ENCODE assay signal across 33 mouse cellular contexts in genomic region chr3:41009315-41009714, GRCm38 (mm10).
"Had no signal": no experiment of that assay in that cellular context is flagged by ENCODE, and none has a peak within 500 bp of the region (broad histone marks: within the 10 kb centered on the region; RNA-seq: fewer than 3 reads in every experiment).

No protein-coding gene starts in this region.

- DNase-seq: heart, adult 2 months; heart, postnatal 10 days; heart, postnatal 14 days; heart, postnatal 36 days; heart, postnatal 4 days; kidney, adult 11 months; kidney, adult 18-20 months; kidney, adult 2 months; kidney, adult 8-10 months; kidney, adult 9 months; kidney, postnatal 10 days; kidney, postnatal 14 days; kidney, postnatal 25 days; kidney, postnatal 4 days had no signal

- H3K4me2 ChIP-seq: heart, embryonic 11.5 days; heart, embryonic 12.5 days; heart, embryonic 13.5 days; heart, embryonic 15.5 days; hindbrain, embryonic 12.5 days; hindbrain, embryonic 13.5 days; hindbrain, embryonic 14.5 days; hindbrain, embryonic 15.5 days; intestine, embryonic 15.5 days; kidney, embryonic 15.5 days had no signal

- H3K27ac ChIP-seq: heart, adult 2 months; heart, embryonic 10.5 days; heart, embryonic 13.5 days; heart, embryonic 15.5 days; hindbrain, embryonic 10.5 days; hindbrain, embryonic 12.5 days; hindbrain, embryonic 13.5 days; hindbrain, embryonic 14.5 days; hindbrain, embryonic 15.5 days; hindbrain, postnatal 0 days; intestine, embryonic 15.5 days; kidney, embryonic 15.5 days; kidney, postnatal 0 days; layer of hippocampus, adult 2 months had no signal

- H3K36me3 ChIP-seq: heart, embryonic 10.5 days; heart, embryonic 12.5 days; heart, embryonic 13.5 days; heart, embryonic 15.5 days; hindbrain, embryonic 10.5 days; hindbrain, embryonic 12.5 days; hindbrain, embryonic 13.5 days; hindbrain, embryonic 15.5 days; intestine, embryonic 15.5 days; kidney, embryonic 15.5 days had no signal

- H3K9ac ChIP-seq: heart, embryonic 12.5 days; heart, embryonic 13.5 days; heart, embryonic 15.5 days; hindbrain, embryonic 12.5 days; hindbrain, embryonic 13.5 days; hindbrain, embryonic 14.5 days; hindbrain, embryonic 15.5 days; intestine, embryonic 15.5 days; kidney, embryonic 15.5 days had no signal

- H3K4me1 ChIP-seq: heart, embryonic 10.5 days; heart, embryonic 13.5 days; heart, embryonic 15.5 days; hindbrain, embryonic 10.5 days; hindbrain, embryonic 12.5 days; hindbrain, embryonic 13.5 days; hindbrain, embryonic 15.5 days; intestine, embryonic 15.5 days; kidney, embryonic 15.5 days had no signal

- H3K4me3 ChIP-seq: heart, adult 2 months; heart, embryonic 10.5 days; heart, embryonic 12.5 days; heart, embryonic 13.5 days; heart, embryonic 15.5 days; hindbrain, embryonic 10.5 days; hindbrain, embryonic 12.5 days; hindbrain, embryonic 13.5 days; hindbrain, embryonic 15.5 days; intestine, embryonic 15.5 days; kidney, embryonic 15.5 days; layer of hippocampus, adult 2 months had no signal

- ATAC-seq: hindbrain, embryonic 16.5 days; hindbrain, postnatal 0 days; inflammation-experienced regulatory T-cells, adult 6 months; intestine, embryonic 15.5 days; intestine, embryonic 16.5 days; intestine, postnatal 0 days had no signal

- H3K9me3 ChIP-seq: heart, embryonic 10.5 days; heart, embryonic 12.5 days; heart, embryonic 13.5 days; heart, embryonic 15.5 days; hindbrain, embryonic 10.5 days; hindbrain, embryonic 12.5 days; hindbrain, embryonic 13.5 days; hindbrain, embryonic 15.5 days; intestine, embryonic 15.5 days; kidney, embryonic 15.5 days had no signal

- H3K27me3 ChIP-seq: heart, embryonic 12.5 days; heart, embryonic 13.5 days; heart, embryonic 15.5 days; hindbrain, embryonic 12.5 days; hindbrain, embryonic 13.5 days; hindbrain, embryonic 15.5 days; intestine, embryonic 15.5 days; kidney, embryonic 15.5 days had no signal
